Mouse (Mus musculus) cerebellum, adult 9-11 months (tissue): ENCODE data around the gene C1qtnf5.

Experiments used
- DNase-seq: peaks from one replicate; pipeline ENCODE4 v3.0.0; 2022

C1qtnf5 gene

DNA sequence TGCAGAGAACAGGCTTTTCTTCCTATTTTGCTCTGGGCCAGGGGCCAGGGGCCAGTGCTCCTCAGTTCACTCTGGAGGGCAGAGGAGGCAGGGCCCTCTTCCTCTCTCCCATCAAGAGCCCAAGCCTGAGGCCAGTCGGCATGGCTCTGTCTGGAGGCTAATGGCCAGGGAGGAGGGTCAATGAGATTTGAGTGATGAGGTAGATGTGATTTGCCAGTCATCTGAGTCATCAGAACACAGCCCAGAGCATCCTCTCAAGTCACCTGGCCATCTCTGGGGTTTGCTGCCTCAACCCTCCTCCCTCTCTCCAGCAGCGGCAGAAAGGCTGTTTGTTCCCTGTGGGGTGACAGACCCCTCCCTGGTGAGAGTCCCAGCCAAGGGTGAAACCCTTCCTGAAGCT, 26.2 kb downstream of the C1qtnf5 start:
- DNase-seq = peak; percentile 65

DNA sequence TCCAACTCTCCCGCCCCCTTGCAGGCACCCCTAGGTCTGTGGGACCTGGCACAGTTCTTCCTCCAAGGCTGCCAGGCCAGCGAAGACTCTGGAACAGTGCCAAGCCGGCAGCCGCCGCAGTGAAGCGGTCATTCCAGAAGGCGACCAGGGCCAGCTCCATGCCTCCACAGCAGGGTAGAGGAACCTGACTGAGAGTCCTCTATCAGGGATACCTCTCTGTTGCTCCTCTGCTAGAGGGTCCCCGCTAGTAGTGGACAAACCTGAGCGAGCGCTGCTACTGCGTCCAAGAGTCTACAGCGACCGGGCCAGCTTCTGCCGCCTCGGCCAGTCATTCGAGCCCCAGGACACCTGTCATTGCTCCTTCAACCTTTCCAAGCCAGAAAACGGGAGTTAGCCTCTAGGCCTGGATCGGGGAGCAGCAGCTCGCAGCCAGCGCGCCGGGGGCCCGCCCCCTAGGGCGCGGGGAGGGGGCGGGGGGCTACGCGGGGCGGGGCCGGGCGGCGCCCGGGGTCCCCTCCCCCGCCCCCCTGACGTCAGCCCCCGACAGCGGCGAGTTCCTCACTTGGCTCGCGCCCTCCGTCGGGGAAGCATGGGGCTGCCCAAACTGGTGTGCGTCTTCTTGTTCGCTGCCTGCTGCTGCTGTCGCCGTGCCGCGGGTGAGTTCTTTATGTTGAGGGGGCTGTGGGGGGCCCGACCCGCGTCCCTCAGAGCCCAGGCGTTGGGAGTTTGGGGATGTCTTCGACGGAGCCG, 27.2 kb downstream of the C1qtnf5 start, which contains the start of gene Mcam:
Gene Mcam, plus strand, starts transcription at position 369 of the 750 bp plus-strand sequence.
- peak; percentile 89 for DNase-seq

DNA sequence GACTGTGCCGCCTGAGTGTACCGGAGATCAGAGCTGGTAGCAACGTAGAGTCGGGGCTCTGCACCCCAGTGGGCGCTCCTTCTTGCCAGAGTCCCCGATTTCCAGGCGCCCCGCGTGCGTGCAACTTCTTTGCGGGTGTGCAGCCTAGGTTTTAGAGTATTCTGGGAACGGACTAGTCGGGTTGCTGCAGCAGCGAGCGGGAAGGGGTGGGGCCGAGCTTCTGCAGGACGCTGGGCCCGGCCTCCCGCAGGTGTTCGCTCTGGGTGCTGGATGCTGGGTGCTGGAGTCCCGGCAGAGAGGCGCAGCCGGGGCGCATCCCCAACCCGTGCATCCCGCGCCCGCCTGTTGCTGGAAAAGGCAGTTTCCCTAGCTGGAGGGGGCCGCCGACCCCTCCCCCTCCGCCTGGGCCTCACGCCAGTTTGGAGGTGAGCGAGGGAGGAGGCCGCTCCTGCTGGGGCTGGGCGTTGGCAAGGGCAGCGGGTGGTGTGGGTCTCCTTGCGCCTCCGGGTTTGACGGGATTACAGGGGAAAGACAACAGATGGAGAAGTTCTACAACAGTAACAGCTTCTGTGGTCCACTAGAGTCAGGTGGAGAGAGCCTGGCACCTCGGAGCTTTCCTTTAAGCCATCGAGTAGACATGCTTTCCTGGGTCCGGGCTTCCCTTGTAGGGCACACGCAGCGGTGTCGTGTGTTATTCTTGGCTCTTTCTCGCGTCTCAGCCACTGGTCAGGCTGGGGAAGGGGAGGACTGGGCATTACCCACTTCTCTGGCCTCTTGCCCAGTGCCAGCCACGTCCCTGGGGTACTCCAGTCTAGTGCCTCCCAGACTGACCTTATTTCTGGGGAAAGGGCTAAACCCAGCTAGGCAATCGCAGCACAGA, 28.0 kb downstream of the C1qtnf5 start:
- DNase-seq = peak; percentile 81

DNA sequence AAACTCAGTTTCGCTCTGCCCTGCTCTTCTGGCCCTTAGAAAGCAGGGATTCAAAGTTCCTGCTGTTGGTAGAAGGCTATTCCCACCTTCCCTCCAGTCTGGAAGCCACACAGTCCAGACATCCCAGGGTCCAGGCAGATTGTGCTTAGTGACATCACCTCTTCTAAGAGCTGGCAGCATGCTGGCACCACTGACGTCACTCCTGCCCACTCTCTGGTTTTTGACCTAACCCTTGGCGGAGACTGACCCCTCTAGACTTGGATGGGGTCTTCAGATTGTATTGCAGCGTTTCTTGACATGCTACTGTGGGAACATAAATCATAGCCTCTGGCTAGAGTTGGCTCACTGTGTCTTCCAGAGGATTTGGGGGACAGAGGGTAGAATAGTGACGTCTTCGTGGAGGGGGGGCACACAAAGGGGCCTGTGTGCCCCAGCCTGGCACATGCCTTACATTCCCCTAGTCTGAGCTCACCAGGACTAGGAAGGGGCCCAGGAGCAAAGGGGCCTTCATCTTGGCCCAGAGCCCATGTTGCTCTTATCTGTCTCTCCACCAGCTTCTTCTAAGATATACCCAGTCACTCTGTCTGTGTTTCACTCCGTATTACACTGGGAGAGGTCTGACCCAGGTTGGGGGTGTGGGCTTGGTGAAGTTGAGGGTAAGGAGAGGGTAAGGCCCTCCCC, 28.8 kb downstream of the C1qtnf5 start:
- DNase-seq = peak; percentile 73

DNA sequence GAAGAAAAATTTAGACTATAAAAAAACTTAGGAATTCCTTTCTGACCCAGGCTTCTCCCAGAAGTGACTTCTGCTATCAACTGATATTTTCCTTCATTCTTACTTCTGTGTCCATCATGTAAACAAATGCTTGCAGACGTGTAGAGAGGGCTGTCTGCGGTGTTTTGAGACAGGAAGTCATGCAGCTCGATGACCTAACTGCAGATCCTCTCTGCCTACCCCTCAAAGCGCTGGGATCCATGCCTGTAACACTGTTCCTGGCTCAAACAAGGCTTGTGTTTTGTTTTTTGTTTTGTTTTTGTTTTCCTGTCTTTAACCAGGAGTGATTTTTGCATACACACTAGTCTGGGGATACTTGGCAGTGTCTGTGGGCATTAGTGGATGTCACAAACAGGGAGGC, 30.8 kb downstream of the C1qtnf5 start:
- no peak for DNase-seq

DNA sequence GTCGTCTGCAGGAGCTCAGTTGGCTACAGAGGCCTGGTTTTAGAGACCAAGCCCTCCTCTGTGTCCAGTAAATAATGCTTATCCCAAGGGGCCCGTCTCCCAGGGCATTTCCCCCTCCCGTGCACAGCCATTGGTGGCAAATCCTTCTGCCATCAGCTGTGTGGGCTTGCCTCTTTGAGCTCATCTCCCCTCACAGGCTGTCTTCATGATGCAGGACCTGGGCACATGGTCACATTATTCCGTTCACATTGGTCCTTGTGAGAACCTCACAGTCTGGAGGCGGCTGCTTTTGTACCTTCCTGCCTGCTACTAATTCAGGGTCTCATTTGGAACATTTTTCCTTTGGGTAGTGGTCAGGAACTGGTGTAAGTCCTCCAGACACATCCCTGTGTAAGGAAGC, 34.9 kb downstream of the C1qtnf5 start:
- no peak for DNase-seq

DNA sequence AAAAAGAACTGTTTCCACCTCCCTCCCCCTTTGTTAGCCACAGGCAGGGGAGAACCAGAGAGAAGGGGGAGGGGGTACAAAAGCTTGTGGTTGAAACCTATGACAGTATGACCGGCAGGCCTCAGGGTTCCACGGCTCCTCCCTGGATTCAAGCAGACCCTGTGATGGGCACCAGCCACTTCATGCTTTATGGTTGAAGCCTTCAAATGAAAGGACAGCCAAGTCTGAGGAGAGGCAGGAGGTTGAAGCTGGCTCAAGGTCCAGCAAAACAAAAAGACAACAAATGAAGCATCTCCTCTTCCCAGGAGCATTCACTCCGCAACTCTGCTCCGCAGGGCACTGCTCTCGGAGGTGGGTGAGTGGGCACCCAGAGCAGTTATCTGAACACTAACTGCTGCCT, 36.4 kb downstream of the C1qtnf5 start:
- DNase-seq = peak; percentile 25

DNA sequence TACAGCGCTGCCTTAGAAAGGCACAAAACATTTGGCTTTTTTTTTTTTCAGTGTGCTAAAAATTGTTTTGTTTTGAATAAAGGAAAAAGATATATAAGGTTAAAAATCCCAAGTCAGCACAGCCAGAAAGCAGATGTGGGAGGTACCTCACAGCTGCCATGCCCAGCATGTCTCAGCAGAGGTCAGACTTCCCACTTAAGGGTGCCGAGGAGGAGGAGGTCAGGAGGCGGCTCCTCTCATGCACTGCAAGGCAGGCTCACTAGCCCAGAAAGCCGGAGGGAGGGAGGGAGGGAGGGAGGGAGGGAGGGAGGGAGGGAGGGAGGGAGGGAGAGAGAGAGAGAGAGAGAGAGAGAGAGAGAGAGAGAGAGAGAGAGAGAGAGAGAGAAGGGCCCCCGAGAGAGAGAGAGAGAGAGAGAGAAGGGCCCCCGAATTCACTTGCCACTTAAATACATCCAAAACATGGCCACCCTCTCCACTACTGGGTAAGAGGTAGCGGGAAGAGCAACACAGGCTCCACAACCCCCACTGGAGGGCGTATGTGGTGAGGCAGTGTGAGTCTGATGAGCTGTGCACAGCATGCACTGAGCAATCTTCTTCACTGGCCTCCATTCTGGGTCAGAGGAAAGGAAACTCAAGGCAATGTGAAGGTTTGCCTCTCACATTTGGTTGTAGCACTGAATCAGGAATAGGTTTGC, 37.1 kb downstream of the C1qtnf5 start:
- peak; percentile 41 for DNase-seq

DNA sequence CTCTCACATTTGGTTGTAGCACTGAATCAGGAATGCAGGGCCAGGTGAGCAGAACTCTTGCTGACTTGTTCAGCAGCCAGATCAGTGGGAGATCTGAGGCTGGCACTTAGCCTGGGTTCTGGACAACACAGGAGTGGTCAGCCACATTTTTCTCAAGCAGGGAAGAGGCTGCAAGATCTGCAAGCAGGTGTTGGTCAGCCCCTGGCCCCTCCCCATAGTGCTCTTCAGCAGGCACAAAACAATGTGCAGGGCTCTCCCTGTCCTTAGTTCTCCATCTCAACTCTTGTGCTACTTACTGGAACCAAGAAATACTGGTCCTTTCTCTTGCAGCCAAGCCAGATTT, 37.6 kb downstream of the C1qtnf5 start:
- peak; percentile 84 for DNase-seq

DNA sequence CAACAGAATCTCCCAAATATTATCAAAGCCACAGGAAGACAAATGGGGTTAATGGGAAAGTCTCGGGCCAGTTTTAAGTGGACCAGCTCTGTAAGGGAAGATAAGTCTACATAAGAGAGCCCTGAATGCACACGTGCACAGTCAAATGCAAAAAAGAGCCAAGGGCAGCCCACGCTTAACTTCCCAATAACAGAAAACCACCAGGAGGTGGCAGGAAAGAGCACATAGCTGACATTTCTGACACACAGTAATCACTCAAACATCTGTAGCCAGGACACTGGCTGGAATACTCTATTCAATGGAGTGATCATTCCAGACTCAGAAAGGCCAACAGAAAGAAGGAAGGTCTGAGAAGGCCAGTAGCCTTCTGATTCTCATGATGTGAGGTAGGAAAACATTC, 40.2 kb downstream of the C1qtnf5 start:
- no peak for DNase-seq
